Mouse (Mus musculus) liver, embryonic 15.5 days (tissue): ENCODE measurements at regions not wholly inside any gene's neighbourhood (a gene's known extent, or its start where the extent isn't known, plus 50 kb on each side); places are given as distances from the start of the nearest gene placed in this dataset.
"Not testable (repeated sequence)": the region's sequence is repeated elsewhere in the genome, so short reads cannot be mapped to it uniquely, and the experiment has no call there.

Experiments used
- ATAC-seq: fragments of 200-750 bp; cut with Nextera tagmentation; 2 replicates; pipeline ENCODE4 v1.8.0; 2017; ENCODE audit warnings: moderate number of reproducible peaks, mild to moderate bottlenecking, moderate library complexity; ENCODE audit not compliant: insufficient read depth
- H3K27ac ChIP-seq: fragments of 300-500 bp; sonication (generic); replicated peaks from 2 replicates; pipeline ENCODE4 v1.5.1; 2015; ENCODE audit warnings: mild to moderate bottlenecking, inconsistent platforms
- H3K27me3 ChIP-seq: fragments of 300-500 bp; sonication (generic); 2 replicates; pipeline ENCODE4 v1.6.1; 2015; ENCODE audit warnings: mild to moderate bottlenecking, inconsistent platforms
- H3K36me3 ChIP-seq: fragments of 300-500 bp; sonication (generic); replicated peaks from 2 replicates; pipeline ENCODE4 v1.6.1; 2015; ENCODE audit warnings: moderate library complexity, mild to moderate bottlenecking, inconsistent platforms
- H3K4me1 ChIP-seq: fragments of 300-500 bp; sonication (generic); replicated peaks from 2 replicates; pipeline ENCODE4 v1.6.1; 2015; ENCODE audit warnings: inconsistent platforms
- H3K4me2 ChIP-seq: fragments of 300-500 bp; sonication (generic); 2 replicates; pipeline ENCODE4 v1.6.1; 2015; ENCODE audit warnings: moderate library complexity, mild to moderate bottlenecking, inconsistent platforms
- H3K4me3 ChIP-seq: fragments of 300-500 bp; sonication (generic); replicated peaks from 2 replicates; pipeline ENCODE4 v1.5.1; 2015; ENCODE audit warnings: mild to moderate bottlenecking, inconsistent platforms
- H3K9ac ChIP-seq: fragments of 300-500 bp; sonication (generic); 2 replicates; pipeline ENCODE4 v1.6.1; 2015; ENCODE audit warnings: moderate library complexity, mild to moderate bottlenecking, inconsistent platforms
- H3K9me3 ChIP-seq: fragments of 300-500 bp; sonication (generic); replicated peaks from 2 replicates; pipeline ENCODE4 v1.6.1; 2016; ENCODE audit warnings: inconsistent platforms
- WGBS: fragments of 180-500 bp; shearing (Covaris S2); methylation state at CpG from one replicate; pipeline ENCODE4 v1.1.7; 2015; ENCODE audit warnings: mixed read lengths; ENCODE audit not compliant: insufficient replicate concordance; 5-methylcytosine and 5-hydroxymethylcytosine counted together

DNA sequence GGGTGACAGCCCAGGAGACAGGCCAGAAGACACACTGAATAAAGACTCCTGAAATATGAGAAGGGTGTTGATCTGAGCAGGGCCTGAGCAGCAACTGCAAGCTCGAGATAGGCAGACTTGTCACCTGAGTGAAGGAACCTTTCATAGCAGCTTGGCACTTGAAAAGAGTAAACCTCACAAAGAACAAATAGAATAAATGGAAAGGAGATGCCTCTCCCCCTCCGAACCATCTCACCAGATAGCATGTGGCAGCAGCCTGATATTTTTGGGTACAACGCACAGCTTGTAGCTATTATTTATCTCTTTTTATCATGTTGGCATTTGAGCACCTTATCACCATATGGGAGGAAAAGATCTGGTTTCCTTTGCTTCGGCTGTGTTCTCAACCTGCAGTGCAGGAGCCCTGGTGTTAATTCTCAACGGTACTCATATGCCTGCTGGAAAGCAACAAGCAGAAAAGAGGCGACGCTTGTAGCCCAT lies 88.0 kb upstream of the Nabp1 start:
- H3K27me3 ChIP-seq, result no peaks in the 10 kb centered on the region
- no peak overlapping the region for H3K4me3 ChIP-seq
- 17% methylated on average over 7 of the region's 7 CpGs for WGBS
- no peak overlapping the region for H3K9ac ChIP-seq
- peak overlapping the region; percentile 55 for H3K27ac ChIP-seq
- peak overlapping the region; percentile 23 for H3K4me2 ChIP-seq
- H3K9me3 ChIP-seq, result no peaks in the 10 kb centered on the region
- ATAC-seq, result peak; percentile 86
- H3K36me3 ChIP-seq, result no peaks in the 10 kb centered on the region
- H3K4me1 ChIP-seq, result peaks cover 23% of the 10 kb centered on the region

GRCm38 (mm10) chr1:51556616-51557015 lies 78.4 kb upstream of the Nabp1 start:
- not testable (repeated sequence) for H3K27ac ChIP-seq, H3K36me3 ChIP-seq, H3K4me2 ChIP-seq, H3K9me3 ChIP-seq, ATAC-seq, H3K9ac ChIP-seq, H3K27me3 ChIP-seq, H3K4me1 ChIP-seq, H3K4me3 ChIP-seq
- 78% methylated on average over 4 of the region's 4 CpGs for whole genome bisulfite sequencing

- 0 out of 2 replicates have a peak, but pooled peaks have one; percentile 44 for ATAC-seq
- H3K9me3 ChIP-seq, result no peaks in the 10 kb centered on the region
- no peaks in the 10 kb centered on the region for H3K27me3 ChIP-seq
- H3K36me3 ChIP-seq, result no peaks in the 10 kb centered on the region
- WGBS, result 21% methylated on average over 6 of the region's 6 CpGs
- no peak overlapping the region for H3K4me2 ChIP-seq
- H3K27ac ChIP-seq, result no peak overlapping the region
- no peak overlapping the region for H3K9ac ChIP-seq
- H3K4me3 ChIP-seq, result no peak overlapping the region
- 0 out of 2 replicates have a peak, but pooled peaks cover 6% of the 10 kb centered on the region for H3K4me1 ChIP-seq
These were observed 75.5 kb upstream of the Nabp1 start for GRCm38 (mm10) chr1:51553738-51554137.

- Histone ChIP-seq H3K9ac (no peak overlapping the region), H3K4me2 (no peak overlapping the region), H3K4me3 (no peak overlapping the region), H3K27me3 (no peaks in the 10 kb centered on the region), H3K4me1 (0 out of 2 replicates have a peak, but pooled peaks cover 6% of the 10 kb centered on the region), H3K27ac (no peak overlapping the region), H3K36me3 (no peaks in the 10 kb centered on the region), H3K9me3 (no peaks in the 10 kb centered on the region)
- 65% methylated on average over 5 of the region's 5 CpGs for WGBS
- ATAC-seq, result no peak
These were observed 73.4 kb upstream of the Nabp1 start for GRCm38 (mm10) chr1:51551624-51552023.

DNA sequence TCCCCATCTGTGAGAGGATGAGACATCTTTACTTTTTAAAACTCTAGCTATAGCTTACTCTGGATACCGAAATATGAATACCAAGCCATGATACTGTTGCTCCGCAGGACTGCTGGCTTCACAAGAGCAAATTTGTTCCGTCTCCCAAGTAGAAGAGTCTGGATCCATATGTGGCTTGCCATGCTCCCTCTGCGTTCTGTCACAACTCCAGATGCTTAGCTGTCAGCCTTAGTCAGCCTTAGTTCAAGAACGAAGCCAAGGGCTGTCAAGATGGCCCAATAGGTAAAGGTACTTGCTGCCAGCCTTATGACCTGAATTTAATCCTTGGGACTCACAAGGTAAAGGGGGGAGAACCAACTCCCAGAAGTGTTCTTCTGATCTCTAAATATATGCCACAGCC lies 64.6 kb upstream of the Nabp1 start:
- no peak overlapping the region for H3K4me3 ChIP-seq
- H3K27ac ChIP-seq, result no peak overlapping the region
- no peaks in the 10 kb centered on the region for H3K4me1 ChIP-seq
- no peaks in the 10 kb centered on the region for H3K27me3 ChIP-seq
- H3K4me2 ChIP-seq, result no peak overlapping the region
- WGBS, result 72% methylated on average over 5 of the region's 5 CpGs
- H3K9ac ChIP-seq, result no peak overlapping the region
- no peak for ATAC-seq
- no peaks in the 10 kb centered on the region for H3K36me3 ChIP-seq
- no peaks in the 10 kb centered on the region for H3K9me3 ChIP-seq

DNA sequence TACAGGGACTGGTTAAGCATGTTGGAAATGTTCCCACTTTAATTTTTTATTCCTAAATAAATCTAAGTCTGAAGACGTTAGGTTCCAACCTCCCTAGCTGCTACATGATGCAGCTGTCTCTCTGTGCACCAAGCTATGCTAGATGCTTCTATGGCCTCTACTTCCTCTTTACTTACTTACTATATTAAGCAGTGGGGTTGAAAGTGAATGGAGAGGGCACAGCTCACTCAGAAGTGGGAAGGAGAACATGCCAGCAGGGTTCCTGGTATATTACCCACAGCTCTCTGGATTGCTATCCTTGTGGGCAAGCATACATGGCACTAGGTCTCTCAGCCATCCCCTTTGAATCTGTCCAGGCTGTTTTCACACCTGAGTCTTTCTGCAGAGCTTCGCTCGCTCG lies 61.4 kb upstream of the Nabp1 start:
- no peak for ATAC-seq
- Histone ChIP-seq H3K4me3 (no peak overlapping the region), H3K27ac (no peak overlapping the region), H3K4me1 (no peaks in the 10 kb centered on the region), H3K27me3 (no peaks in the 10 kb centered on the region), H3K9me3 (no peaks in the 10 kb centered on the region), H3K9ac (no peak overlapping the region), H3K4me2 (no peak overlapping the region), H3K36me3 (no peaks in the 10 kb centered on the region)
- WGBS, result 61% methylated on average over 4 of the region's 4 CpGs

- H3K4me2 ChIP-seq, result no peak overlapping the region
- ATAC-seq, result no peak
- no peaks in the 10 kb centered on the region for H3K4me1 ChIP-seq
- H3K27ac ChIP-seq, result no peak overlapping the region
- no peak overlapping the region for H3K9ac ChIP-seq
- H3K27me3 ChIP-seq, result no peaks in the 10 kb centered on the region
- no peak overlapping the region for H3K4me3 ChIP-seq
- H3K36me3 ChIP-seq, result no peaks in the 10 kb centered on the region
- WGBS, result 66% methylated on average over 2 of the region's 2 CpGs
- H3K9me3 ChIP-seq, result no peaks in the 10 kb centered on the region
These were observed 60.6 kb upstream of the Nabp1 start for GRCm38 (mm10) chr1:51538836-51539235.

DNA sequence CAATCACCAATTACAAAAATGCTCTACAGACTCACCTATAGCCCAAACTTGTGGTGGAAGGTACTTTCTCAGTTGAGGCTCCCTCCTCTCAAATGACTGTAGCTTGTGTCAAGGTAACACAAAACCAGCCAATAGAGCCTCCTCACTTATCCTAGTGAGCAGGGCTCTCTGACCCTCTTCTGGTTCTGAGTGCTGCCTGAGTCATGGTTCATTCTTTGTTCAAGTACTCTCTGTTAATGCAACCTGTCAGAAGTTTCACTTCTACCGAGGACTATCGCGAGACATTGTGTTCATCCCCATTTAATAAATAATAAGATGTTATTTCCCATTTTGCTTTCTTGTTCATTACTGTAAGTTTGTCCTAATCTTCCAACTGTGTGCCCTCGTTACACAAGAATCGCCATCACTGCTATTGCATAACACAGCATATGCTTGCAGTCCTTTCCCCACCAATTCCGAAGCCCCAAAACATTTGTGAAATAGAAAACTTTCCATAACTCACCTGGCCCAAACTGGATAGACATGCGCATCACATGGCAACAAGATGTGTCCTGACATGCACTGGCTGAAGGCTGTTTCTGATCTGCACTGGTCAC lies 59.6 kb upstream of the Nabp1 start:
- Histone ChIP-seq H3K9me3 (no peaks in the 10 kb centered on the region), H3K4me3 (no peak overlapping the region), H3K27me3 (no peaks in the 10 kb centered on the region), H3K27ac (no peak overlapping the region), H3K4me2 (no peak overlapping the region), H3K4me1 (no peaks in the 10 kb centered on the region), H3K9ac (no peak overlapping the region), H3K36me3 (no peaks in the 10 kb centered on the region)
- ATAC-seq, result no peak
- 80% methylated on average over 7 of the region's 7 CpGs for WGBS

- no peak overlapping the region for H3K9ac ChIP-seq
- no peak overlapping the region for H3K4me2 ChIP-seq
- WGBS, result 75% methylated on average over 1 of the region's 1 CpGs
- no peaks in the 10 kb centered on the region for H3K36me3 ChIP-seq
- H3K4me1 ChIP-seq, result peaks cover 6% of the 10 kb centered on the region
- ATAC-seq, result no peak
- no peak overlapping the region for H3K4me3 ChIP-seq
- H3K27ac ChIP-seq, result no peak overlapping the region
- H3K9me3 ChIP-seq, result no peaks in the 10 kb centered on the region
- H3K27me3 ChIP-seq, result no peaks in the 10 kb centered on the region
These were observed 57.9 kb upstream of the Nabp1 start for GRCm38 (mm10) chr1:51536076-51536475.

- Histone ChIP-seq H3K4me2 (no peak overlapping the region), H3K9me3 (no peaks in the 10 kb centered on the region), H3K27me3 (no peaks in the 10 kb centered on the region), H3K27ac (no peak overlapping the region), H3K4me3 (no peak overlapping the region), H3K9ac (no peak overlapping the region), H3K36me3 (no peaks in the 10 kb centered on the region), H3K4me1 (peaks cover 11% of the 10 kb centered on the region)
- ATAC-seq, result no peak
- 78% methylated on average over 2 of the region's 2 CpGs for WGBS
These were observed 57.2 kb upstream of the Nabp1 start for GRCm38 (mm10) chr1:51535414-51535813.

DNA sequence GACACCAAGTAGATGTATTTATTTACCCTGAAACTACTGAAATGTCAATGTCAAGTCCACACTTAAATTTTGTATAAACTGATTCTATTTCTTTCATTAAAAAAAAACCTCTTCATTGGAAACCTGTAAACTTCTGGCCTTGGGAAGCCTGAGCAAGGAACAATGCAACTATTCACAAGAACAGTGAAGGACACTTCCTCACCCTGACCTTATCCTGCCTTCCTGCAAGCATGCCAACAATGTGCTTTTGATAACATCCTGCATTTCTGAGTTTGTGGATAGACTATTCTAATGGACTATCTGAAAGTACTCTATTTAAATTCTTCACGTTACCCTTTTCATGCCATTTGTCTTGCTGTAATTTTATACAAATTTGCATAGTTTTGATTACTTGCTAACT lies 53.1 kb upstream of the Nabp1 start:
- Histone ChIP-seq H3K4me2 (no peak overlapping the region), H3K9me3 (no peaks in the 10 kb centered on the region), H3K27me3 (no peaks in the 10 kb centered on the region), H3K4me3 (no peak overlapping the region), H3K36me3 (no peaks in the 10 kb centered on the region), H3K27ac (no peak overlapping the region), H3K4me1 (peaks cover 20% of the 10 kb centered on the region), H3K9ac (no peak overlapping the region)
- 47% methylated on average over 1 of the region's 1 CpGs for WGBS
- ATAC-seq, result no peak
